Mouse (Mus musculus) urinary bladder, adult 2 months (tissue): ENCODE data around the gene Bri3. TPM values are rescaled to one million over a fixed set of nuclear protein-coding genes. Genes with fewer than 3 reads are reported as not detected.
"Not testable (repeated sequence)": the region's sequence is repeated elsewhere in the genome, so short reads cannot be mapped to it uniquely, and the experiment has no call there.

Source experiments
- DNase-seq: peaks from one replicate; pipeline ENCODE4 v3.0.0; 2022; ENCODE audit warnings: low spot score
- polyA plus RNA-seq: library from polyadenylated mRNA; depleted of rRNA; stranded (reverse); fragments of >200 nt; gene quantifications from 2 replicates; pipeline ENCODE4 v1.2.3, GENCODE M21; 2012

Gene Bri3
- polyA plus RNA-seq, 1 experiment = 138 TPM

DNA sequence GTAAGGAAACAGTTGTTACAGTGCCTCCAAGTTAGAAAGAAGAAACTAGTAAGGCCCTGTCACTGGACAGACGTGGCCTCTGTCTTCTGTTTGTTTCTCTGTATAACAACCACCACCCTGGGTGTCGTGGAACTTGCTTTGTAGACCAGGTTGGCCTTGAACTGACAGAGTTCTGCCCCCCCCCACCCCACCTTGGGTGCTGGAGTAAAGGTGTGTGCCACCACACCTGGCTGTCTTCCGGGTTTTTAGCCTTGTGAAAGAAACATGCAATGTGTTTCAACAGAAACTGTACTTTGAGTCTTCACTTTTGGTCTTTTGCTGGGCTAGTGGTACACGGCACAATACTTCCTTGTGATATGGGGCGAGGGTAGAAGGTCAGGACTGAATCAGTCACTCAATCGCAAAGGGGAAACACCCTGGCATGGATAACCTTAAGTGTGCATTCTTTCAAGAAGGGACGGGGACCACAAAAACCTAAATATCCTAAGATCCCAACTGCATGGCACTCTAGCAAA lies 51.9 kb downstream of the Bri3 start:
- DNase-seq = no peak

DNA sequence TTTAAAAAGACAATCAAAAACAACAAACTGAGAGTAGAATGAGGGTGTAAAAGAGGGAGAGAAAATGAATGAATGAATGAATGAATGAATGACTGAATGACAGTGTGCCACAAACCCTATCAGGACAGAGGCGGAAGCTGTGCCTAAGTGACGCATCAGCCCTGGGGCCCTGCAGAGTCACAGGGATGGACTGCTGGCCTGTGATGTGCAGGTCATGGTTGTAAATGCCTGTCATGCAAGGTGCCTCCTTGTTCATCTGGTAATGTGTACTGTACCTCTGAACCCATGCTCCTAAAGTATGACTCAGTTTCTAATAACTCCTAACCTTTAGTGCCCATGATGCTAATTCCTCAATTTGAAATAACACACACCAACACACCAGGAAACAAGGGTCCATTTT lies 58.8 kb downstream of the Bri3 start:
- no peak for DNase-seq

DNA sequence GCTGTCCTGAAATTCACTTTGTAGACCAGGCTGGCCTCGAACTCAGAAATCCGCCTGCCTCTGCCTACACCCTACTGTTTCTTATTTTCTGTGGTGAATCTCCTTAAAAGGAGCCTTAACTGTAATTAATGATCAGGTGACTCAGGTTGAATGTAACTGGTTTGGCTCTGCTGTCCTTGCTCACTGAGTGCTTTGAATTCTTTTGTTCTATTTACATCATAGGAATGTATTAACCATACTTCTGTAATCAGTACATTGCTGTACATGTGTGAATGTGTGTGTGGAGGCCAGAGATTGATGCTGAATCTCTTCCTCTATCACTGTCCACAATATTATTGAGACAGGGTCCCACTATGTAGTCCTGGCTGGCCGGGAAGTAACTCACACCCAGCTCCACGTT lies 64.7 kb downstream of the Bri3 start:
- no peak for DNase-seq

DNA sequence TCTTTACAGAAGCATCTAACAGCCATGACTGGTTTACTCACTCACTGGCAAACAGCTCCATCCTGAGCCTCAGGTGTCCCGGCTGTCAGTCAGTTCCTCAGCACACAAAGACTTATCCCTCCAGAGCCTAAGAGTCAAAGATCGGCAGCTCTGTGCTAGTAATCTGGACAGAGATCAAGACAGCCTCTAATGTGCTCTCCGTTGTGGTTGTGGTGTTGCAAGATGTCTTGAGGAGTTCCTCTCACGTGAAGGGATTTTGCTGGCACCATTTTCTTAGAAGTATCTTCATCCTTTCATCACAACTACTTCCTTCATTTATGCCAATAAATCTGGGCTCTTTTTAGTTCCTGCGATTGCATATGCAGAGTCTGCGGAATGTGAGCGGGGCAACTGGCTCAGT lies 67.9 kb downstream of the Bri3 start:
- DNase-seq = no peak

DNA sequence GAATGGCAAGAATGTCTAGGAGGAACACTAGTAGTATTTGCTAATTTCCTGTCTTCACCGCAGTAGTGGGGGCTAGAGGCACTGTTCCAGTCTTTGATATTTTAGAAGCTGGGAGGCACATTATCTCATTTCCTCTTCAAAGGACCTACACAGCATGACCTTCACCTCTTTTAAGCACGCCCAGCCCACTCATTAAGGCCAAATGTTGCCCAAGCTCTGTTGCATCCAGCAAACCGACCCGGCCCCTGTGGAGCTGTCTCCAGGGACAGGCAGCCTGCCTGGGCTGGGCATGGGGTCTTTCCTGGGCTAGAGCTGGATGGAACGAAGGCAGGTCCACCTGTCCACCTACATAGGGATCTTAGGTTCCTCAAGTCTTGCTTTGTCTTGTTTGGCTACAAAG lies 69.1 kb downstream of the Bri3 start:
- no peak for DNase-seq

DNA sequence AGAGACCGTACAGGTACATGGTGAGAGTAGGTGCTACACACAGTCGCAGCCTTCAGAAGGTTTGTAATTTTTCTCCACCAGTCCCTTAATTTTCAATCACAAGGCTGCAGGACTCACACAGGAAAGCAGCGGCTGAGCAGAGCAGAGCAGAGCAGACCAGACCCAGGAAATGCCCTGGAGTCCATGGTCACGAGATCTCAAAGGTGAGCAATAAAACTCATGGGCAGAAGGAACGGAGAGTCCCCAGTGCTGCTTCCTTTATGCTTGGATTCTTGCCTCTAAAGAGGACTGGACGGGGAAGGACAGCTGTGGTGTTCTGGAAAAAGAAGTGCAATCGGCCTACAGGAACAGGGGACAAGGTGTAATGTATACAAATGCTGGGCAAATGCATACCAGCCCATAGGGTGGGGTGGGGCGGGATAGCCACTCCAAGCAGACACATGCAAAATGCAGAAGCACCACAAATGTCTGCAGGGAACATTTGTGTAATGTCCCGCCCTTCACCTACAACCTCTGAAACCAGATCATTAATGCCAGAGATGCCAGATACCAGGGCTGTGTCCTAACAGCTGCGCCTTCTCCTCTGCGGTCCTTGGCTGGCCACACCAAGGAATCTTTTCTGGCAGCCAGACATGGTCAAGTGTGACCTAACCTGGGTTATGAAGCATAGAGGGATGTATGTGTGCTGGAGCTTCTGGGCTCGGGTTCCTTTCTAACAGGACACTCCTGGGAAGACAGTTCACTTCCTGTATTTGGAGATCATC lies 70.7 kb downstream of the Bri3 start:
- no peak for DNase-seq

DNA sequence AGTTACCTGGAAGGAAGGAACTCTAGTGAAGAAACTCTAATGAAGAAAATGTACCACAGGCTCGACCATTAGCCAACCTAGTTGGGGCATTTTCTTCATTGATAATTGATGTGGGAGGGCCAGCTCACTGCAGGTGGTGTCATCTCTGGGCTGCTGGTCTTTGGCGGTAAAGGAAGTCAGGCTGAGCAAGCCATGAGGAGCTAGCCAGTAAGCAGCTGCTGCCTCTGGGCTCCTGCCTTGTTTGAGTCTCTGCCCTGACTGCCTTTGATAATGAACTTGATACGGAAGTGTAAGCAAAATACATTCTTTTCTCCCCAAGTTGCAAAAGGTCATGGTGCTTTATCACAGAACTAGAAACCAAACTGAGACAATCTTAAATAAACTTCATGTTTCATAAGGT lies 72.2 kb downstream of the Bri3 start:
- DNase-seq = no peak

DNA sequence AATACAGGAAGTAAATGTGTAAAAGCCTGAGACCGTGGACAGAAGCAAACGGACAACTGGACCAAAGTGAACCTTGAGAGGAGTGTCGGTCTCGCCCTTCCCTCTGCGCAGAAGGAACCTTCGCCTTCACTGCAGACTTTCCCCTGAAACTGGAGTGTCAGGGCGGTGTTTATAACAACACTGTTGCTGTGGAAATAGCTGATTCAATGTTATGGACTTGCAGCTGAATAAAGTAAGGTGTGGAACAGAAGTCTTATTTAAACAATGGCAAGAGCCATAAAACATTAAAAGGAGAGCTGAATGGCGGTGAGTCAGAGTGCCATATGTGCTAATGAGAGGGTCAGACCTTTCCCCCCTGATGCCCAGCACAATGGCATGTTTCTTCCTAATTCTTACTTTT lies 73.2 kb downstream of the Bri3 start:
- no peak for DNase-seq

DNA sequence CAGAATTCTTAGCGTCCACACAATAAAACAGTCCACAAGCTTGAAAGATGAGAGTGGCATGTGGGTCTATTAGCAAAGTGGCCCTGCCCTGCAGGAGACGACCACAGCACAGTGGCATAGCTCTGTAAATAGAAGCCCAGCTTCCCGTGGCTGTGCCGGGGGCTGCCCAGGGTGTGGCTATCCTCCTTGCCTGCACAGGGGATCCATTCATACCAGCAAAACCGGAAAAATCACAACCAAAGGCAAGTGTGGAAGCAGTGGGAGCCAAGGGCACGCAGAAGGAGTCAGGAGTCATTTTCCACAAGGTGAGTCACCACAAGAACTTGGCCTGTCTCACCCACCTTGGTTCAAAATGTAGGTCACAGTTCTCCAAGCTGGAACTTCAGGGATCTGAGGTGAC lies 74.0 kb downstream of the Bri3 start:
- peak; percentile 26 for DNase-seq

DNA sequence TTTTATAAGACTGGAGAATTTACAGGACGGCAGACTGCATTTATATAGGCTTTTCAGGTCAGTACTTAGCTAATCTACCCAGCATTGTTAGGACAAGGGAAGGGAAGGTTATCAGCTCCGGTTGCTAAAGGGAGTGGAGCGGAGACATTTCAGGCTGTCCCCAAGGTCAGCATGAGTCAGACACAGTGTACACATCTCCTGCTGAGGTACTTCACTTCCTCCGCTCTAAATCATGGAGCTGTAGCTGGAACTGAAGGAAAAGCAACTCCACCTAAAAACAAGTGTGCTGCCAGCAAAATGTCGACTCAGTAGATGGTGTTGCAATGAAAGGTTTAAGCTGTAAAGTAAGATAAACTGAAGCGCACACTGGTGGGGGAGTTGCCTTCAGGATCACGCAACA lies 77.4 kb downstream of the Bri3 start:
- no peak for DNase-seq

DNA sequence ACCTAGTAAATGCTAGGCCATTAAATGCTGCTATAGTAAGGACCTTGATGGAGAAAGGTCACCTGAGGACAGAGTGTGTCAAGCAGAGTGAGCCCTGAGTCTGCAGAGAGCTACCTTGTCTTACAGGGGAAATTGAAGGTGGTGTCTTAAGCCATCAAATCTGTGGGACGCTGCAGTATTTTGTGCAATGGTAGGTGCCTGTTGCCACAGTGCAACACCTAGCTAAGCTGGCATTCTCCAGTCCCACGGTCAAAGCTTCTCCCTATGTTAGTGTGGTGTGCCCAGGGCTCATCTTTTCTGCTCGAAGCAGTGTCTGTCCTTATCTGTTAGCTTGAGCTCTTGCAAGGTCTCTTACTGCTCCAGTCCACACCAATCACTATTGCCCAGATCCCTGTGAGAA lies 78.5 kb downstream of the Bri3 start:
- DNase-seq = no peak

DNA sequence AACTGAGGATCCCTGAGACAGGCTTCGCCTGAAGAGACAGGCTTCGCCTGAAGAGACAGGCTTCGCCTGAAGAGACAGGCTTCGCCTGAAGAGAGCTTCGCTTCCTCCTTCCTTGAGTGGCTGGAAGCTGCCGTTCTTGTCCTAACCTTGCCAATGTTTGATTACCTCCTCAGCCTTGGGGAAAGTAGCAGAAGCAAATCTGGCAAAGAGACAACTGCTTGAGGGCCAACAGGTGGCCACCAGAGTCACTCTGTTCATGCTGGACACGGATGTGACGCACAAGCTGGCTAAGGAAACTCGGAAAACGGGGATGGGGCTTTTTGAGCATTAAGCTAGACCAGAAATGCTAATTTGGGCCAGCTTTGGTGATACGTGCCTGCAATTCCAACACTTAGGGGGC lies 89.8 kb downstream of the Bri3 start:
- DNase-seq = no peak

DNA sequence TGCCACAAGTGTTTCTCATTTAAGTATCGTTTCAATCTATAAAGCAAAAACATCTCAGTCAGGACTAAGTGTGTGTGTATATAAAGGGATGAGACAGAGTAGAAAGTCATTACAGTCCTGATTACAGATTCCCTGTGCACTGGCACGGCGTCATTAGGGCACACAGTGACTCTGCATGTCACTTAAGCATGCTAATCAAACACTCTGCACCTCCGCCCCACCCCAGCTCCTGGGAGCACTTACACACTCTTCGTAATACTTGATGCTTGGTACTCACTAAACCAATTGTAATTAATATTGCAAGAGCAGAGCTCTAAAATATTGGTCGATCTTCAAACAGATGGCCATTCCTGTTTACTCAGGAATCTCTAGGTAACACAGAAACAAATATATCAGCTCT lies 91.1 kb downstream of the Bri3 start:
- DNase-seq = not testable (repeated sequence)

DNA sequence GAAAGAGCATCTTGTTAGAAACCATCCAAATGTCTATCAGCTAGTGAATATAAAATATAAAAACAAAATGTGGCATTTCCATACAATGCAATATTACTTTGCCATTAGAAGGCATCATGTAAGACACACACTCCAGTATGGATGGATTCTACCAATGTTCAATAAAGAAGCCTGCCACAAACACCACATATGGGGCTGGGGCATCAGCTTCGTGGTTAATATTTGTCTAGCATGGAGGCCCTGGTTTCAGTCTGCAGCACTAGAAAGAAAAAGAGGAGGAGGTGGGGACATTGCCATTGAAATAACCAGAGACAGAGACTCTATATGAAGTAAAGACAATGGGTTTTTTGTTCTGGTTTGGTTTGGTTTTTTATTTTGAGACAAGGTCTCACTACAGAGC lies 94.5 kb downstream of the Bri3 start:
- no peak for DNase-seq

DNA sequence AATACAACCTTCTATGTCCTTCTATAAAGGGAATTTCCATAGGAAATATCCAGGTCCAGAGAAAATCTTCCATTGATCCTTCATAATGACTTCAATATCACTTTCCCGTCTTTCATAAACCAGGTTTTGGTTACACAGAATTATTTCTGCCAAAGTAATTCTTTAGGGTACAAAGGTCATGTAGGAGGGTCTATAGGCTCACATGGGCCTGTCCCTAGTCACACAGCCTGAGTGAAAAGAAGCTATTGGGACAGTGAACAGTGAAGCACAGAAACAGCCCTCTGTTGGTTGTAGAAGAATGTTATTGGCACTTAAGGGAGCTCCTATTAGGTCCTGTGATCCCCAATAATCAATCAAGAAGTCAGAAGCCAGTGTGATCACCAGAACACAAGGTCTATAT lies 96.8 kb downstream of the Bri3 start:
- DNase-seq = no peak

DNA sequence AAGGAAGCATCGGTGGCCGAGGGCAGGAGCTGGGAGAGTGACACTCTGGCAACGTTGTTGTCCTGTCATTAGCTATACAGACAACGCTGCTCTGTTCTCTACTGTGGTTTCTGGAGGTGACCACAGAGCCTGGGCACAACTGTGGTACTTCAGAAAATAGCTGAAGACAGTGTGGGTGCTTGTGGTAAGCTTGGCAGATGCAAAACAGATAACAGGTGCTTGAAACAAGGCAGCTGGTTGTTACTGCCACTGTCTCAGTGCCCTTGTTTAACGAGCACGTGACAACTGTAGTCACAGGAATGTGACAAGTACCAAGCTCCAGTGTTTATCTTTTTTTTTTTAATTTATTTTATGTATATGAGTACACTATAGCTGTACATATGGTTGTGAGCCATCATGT lies 100.4 kb downstream of the Bri3 start:
- no peak for DNase-seq

DNA sequence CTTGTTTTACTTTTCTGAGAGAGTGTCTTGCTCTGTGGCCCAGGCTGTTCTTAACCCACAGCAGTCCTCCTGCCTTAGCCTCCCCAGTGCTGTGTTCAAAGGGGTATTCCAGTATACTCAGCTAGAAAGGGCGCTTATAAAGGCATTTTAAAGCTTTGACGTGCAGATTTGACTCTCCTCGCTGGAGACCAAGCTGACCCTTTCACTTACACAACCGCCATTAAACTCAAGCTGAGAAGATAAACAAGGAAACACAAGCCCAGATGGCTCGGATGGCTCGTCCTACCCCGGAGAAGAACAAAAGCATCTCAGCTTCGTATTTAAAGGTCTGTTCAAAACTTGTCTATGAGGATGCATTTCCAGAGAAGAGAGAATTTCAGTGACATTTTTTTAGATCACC lies 106.9 kb downstream of the Bri3 start:
- no peak for DNase-seq

DNA sequence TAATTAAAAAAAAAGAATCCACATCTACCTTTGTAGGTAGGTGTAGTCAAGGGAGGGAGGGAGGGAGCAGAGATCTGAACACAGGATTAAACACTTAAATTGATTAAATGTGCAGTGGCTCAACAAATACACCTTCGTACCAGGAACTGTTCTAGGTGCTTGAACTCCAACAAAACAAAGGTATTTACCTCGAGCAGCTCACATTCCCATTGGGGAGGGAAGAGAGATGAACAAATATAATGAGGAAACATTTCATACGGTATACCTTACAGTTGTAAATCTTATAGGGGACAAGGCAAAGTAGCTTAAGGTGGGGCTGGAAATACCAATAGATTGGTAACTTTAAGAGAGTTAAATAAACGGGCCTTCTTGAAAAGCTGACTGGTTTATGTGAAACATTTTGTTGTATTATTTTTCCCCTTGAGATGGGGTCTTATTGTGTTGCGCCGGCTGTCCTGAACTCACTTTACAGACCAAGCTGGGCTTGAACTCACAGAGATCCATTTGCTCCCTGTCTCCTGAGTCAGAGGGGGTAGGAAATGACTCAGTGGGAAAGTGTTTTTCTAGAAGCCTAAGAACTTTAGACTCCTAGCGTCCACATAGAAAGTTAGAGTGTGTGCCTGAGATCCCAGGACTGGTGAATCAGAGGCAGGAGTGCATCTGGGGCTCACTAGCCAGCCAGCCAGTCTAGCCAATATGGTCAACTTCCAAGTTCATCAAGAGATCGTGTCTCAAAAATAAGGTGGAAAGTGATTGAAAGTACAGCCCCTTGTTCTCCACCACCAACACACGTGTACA lies 108.2 kb downstream of the Bri3 start:
- no peak for DNase-seq

DNA sequence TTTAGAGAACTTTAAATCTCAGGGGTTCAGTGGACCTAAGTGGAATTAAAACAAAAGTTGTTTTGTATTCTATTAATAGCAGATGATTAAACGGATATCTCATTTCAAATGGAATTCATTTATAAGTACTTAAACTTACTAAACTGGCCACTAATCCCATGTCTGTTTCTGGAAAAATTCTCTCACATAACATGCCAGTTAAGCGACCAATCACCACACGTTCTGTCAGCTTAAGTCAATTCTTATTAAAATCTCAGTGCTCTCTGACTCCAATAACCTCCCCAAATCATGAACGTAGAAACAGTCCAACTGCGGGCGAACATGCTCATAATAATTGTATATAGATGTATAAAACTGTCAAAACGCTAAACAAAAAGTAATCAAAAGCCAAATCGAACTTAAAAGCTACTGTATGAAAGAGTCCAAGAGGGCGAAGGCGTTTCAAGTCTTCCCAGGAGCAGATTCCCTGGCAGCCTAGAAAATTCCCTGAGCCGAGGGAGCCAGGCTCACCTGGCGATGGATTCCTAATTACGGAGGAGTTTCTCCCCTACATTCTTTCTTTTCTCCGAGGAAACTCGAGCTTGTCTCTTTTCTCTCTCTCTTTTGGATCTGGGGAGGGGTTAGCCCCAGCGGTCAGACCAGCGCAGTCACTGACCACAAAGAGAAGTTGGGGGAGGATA lies 112.7 kb downstream of the Bri3 start:
- no peak for DNase-seq

DNA sequence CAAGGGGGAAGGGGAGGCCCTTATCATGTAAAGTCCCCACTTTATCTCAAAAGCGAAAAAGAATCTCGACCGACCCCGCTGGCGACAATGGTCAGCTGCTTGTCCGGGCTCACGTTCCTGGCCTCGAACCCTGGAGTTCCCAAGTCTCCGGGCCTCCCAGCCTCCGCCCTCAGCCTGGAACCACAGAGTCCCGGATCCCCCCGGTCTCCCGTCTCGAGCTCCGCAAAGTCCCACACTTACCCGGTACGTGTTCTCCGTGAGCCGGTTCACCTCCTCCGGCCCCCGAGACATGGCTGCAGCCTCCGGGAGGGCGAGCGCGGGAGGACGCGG lies 113.3 kb downstream of the Bri3 start:
- no peak for DNase-seq

DNA sequence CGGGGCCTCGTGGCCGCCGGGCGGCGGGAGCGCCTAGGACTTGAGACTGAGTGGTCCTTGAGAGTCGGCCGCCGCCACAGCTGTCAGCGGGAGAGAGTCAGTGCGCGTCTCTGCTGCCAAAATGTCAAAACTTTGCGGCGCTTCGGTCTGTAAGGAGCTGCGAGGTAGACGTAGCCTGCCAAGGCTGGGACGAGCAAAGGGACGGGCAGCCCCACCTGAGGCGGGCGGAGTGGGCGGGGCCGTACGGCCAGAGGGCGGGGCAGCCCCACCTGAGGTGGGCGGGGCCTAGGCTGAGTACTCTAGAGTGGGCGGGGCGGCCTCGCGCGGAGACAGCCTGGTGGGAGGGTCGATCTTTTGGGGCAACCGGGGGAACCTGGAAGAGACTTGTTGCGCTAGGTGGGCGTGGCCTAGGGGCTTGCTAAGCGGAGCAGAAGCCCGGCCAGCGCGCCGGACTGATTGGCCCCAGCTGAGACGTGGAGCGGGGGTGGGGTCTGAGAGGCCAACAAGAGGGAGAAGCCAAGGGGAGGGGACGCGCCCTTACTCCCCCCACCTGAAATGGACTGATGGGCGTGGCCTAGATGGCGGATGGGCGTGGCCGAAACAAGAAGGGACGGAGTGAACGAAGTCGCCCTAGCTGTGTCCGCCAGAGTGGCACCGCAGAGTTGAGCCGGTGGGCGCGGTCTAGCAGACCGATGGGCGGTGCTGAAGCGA lies 113.8 kb downstream of the Bri3 start, which contains the start of gene Baiap2l1:
TSS of gene Baiap2l1 (minus strand) at position 232 of the 711 bp plus-strand sequence.
- peak; percentile 84 for DNase-seq

DNA sequence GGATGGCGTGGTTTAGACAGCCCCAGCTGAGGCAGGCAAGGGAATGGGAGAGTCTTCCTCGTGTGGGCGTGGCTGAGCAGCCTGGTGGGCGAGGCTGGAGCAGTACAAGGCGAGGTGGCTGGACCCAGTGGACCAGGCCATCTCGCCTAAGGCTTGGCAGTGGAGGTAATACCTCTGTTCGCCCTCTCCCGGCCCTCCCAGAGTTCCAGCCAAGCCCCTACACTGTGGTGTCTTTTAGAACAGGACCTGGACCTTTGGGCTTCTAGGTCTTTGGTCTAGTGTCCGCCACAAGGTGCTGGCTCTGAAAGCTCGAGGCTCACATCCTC lies 114.3 kb downstream of the Bri3 start:
- DNase-seq = no peak
